Mouse (Mus musculus) megakaryocyte progenitor cell, adult 5-6 weeks (primary cell): ENCODE measurements around the gene Tjp2. TPM values are rescaled to one million over a fixed set of nuclear protein-coding genes. Genes with fewer than 3 reads are reported as not detected.

ENCODE experiments used
- ATAC-seq: replicated peaks from 2 replicates; pipeline ENCODE4 v1.8.0; 2016; ENCODE audit warnings: mild to moderate bottlenecking, moderate TSS enrichment, inconsistent platforms; ENCODE audit not compliant: poor library complexity
- total RNA-seq, 2 experiments: library from RNA; stranded (forward) in 1 of 2; stranded (reverse) in 1 of 2; fragments of 157-497, 149-512 nt in 1 of 2; fragments of 200-1000 nt in 1 of 2; gene quantifications; 2 replicates each; pipeline versions ENCODE4 v1.2.3 to v1.2.4; 2015 to 2017

Tjp2 gene
- total RNA-seq, 2 experiments from 2014 or later = 2.7 to 3.5 TPM

DNA sequence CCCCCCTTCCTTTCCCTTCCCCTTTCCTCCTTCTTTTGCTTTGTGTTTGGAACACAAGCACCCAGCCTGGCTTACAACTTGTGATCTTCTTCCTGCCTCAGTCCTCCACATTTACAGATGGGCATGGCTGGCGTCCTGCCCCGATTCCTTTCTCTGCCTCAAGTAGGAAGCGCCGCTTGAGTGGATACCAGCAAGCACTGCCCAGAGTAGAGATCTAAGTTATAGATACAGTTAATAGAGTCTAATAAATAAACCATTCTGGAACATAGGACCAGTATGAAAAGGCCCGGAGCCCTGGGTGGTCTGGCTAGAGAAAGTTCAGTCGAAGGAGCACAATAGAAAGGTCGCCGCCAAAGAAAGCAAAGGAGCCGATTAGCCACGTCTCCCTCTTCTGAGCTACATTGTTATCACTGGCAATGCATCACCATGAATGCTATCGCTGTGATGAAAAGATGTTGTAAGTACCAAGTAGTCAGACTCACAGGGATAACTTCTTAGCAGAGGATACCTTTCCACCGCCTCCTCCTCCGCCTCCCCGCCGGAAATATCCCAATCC is 41.1 kb downstream of the Tjp2 start:
- no peak for ATAC-seq

- no peak for ATAC-seq
These were observed 44.4 kb downstream of the Tjp2 start for GRCm38 (mm10) chr19:24180415-24180814.

DNA sequence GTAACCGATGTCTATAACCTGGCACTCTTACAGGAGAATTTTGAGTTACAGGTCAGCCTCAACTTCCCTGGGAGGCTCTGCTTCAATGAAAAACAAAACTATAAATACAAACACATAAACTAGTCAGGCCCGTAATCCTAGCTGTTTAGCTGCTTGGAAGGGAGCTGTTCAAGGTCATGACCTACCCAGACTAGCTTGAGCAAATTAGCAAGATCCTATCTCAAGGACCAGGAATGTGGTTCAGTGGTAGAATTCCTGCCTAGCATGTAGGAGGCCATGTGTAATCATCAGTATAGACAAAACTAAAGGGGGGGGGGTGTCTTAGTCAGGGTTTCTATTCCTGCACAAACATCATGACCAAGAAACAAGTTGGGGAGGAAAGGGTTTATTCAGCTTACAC is 46.7 kb downstream of the Tjp2 start:
- no peak for ATAC-seq

- ATAC-seq = peak; percentile 61
These were observed 48.1 kb downstream of the Tjp2 start for GRCm38 (mm10) chr19:24176692-24177091.

- no peak for ATAC-seq
These were observed 49.9 kb downstream of the Tjp2 start for GRCm38 (mm10) chr19:24174896-24175295.

DNA sequence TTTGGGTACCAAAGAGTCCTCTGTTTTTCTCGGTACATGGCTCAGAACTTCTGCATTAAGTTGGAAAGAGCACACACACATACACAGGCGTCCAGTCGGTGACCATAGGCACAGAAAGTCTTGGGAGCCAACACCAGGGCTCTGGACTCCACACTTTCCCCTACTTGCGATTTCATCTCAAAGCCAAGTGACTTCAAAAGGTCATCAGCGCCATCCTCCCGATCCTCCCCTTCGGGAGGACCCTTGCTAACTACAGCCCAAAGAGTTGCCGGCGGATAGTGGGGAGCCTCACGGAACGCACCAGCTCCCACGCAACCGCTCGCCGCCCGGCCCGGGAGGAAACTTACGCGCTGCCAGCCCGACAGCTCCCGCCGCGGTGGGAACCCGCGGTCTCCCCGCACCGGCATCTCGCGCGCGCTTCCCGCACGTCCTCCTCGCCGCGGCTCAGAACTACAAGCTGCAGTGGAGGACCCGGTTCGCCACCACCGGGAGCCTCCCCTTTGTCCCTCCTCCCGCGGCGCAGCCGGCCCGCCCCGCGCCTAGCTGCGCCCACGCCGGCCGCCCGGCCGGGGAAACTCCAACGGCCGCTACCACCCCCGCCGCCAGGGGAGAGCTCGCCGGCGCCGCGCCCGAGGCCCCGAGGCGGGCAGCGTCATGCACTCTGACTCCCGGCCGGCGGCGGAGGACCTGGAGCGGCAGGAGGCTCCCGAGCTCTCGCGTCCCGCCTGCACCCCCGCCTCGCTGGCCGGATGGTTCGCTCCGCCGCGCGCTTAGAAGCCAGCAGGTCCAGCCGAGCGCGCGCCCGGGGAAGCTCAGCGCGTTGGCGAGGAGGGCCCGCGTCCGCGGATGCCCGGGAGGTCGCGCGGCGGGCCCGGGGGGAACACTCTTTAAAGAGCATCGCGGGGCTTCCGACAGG is 51.0 kb downstream of the Tjp2 start:
- peak; percentile 91 for ATAC-seq

GRCm38 (mm10) chr19:24173020-24173419 is 51.8 kb downstream of the Tjp2 start:
- no peak for ATAC-seq

DNA sequence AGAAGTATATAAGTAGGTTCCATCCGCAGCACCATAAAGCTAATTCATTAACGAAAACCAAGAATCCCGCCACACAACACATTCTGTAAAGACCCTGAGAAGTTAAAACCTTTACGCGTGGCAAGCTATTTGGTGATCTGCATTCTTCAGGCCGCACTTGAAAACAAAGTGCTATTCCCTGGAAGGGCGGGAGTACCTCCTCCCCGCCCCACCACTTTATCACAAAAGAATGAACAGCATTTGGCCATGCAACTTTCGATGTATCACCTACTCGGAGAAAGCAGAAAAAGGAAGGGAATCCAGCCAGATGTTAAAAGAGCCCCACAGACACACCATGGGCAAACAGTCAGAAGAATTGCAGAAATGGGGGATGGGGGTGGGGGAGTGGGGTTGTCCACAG is 56.3 kb downstream of the Tjp2 start:
- ATAC-seq = no peak

GRCm38 (mm10) chr19:24166516-24167091 is 58.2 kb downstream of the Tjp2 start:
- ATAC-seq = peak; percentile 96

DNA sequence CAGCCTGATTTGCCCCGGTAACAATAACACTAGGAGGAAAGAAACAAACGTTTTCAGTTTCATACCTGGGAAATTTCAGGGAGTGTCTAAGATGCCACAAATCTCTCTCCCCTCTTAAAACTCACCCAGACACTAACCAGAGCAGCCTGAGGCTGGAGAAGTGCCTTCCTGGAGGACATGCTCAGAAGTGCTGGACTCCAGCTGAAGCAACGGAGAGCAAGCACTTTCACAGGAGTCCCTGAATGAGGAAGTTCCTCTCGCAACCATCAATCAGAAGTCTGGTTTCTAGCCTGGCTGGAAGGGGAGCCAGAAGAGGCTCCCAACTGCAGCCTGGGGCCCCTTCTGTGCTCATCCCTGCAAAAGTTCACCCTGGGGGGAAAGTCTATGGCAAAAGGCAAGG is 60.9 kb downstream of the Tjp2 start:
- peak; percentile 47 for ATAC-seq

DNA sequence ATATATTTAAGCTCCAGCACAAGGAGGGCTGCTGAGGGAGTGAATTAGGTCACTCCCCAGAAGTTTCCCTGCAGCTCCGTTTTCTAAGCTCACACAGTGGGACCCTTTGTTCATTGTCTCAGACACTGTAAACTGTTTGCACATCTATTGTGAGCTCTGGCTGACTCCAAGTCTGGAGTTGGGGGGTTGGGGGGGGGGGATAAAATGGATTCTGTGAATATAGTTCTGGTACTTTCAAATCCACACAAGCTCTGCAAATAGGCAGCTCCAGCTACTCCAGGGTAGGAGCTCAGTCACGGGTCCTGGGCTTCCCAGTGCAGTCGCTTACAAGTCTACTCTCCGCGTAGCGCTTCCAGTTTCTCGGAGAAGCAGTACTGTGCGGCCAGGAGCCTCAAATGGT is 64.4 kb downstream of the Tjp2 start:
- no peak for ATAC-seq

DNA sequence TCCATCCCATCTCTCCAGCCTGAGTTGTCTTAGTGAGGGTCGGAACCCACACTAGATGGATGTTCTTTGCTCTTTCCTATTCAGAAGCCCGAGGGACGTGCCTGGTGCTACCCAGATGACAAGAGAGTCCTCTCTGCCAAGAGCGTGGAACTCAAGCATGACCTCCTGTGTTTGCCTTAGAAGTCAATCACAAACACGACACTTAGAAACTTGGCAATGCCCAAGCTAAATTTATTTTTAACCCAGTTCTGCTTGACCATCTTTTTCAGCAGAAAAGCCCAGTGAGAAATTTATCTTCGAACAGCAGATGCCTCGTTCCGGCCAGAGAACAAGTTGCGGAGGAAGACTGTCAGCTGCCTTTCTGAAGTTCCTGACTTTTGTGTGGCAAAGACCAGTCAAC is 65.1 kb downstream of the Tjp2 start:
- no peak for ATAC-seq

GRCm38 (mm10) chr19:24159334-24159733 is 65.5 kb downstream of the Tjp2 start:
- no peak for ATAC-seq

DNA sequence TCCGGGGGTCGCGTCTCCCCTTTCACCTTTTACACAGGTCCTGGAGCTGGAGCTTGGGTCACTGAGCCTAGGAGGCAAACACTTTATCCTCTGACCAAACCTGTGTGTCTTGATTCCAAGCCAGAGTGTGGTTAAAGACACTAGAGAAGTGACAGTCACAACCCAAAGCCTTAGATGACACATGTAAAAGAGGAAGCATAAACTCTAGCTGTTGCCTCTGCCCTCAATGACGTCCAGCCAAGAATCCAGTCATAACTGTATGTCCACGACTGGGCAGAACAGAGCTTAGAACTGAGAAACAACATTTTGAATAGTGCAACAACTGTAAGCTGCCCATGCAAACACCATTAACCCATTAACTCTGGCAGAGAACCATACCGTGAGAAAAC is 68.8 kb downstream of the Tjp2 start:
- peak; percentile 90 for ATAC-seq

DNA sequence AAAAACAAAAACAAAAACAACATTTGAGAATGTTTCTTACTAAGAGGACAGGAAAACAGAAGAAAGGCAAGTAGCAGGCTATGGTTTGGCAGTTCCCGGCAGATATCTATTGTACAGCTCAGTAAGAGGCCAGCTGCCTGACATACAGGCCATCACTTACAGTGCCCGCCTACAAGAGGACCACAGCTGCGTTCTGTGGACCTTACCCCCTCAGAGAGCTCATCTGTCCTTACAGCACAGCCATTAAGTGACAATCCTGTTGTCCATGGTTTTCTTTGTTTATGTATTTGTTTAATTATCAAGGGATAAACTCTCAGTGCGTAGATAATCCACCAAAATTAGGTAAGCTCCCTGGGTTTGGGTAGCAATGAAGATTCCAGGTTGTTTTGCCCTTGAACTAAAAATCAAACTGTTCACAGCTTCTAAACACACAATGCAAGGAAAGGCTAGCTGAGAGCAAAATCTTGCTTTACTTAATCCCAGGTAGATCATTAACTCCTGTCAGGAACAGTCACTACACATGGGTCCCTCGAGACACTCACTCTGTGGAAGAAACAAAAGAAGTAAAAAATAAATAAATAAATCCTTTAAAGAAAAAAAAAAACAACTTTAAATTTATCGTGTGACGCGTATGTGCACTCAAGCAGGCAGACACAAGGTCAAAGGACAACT is 69.3 kb downstream of the Tjp2 start:
- ATAC-seq = no peak

- ATAC-seq = peak; percentile 74
These were observed 71.4 kb downstream of the Tjp2 start for GRCm38 (mm10) chr19:24153266-24154023.

DNA sequence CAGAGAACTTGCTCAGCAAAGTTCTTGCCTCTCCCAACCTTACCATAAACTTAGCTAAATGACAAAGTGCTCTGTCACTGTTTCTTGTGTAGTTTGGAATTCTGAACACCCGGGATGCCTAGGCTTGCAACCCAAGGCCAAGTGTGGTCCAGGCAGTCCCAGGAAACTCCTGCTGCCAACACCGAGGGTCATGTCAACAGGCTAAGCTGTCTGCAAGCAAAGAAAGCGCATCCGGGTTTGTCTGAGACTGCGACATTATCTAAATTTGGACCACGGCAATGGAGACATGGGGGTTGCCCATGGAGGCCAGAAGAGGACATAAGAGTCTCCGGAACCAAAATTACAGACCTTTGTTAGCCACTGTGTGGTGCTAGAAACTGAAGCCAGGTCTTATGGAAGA is 80.8 kb downstream of the Tjp2 start:
- no peak for ATAC-seq

DNA sequence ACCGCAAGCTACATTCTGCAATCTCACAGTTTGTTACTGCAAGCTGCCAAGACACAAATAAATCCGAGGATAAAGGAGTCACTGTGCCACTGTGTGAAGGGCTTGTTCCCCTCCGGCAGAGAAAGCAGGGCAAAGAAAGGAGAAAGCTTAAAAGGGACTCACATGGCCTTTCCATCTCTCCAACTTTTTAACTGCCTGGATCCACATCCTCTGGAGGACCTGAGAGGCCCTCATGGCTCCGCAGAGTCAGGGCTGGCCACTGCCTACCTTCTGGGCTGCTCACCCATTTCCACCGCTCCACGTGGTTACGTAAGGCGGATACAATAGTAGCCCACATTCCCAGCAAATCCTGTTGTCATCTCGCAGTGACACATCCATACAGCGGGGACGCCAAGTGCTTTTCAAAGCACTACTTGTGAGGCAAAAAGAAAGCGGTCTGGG is 82.2 kb downstream of the Tjp2 start:
- no peak for ATAC-seq

DNA sequence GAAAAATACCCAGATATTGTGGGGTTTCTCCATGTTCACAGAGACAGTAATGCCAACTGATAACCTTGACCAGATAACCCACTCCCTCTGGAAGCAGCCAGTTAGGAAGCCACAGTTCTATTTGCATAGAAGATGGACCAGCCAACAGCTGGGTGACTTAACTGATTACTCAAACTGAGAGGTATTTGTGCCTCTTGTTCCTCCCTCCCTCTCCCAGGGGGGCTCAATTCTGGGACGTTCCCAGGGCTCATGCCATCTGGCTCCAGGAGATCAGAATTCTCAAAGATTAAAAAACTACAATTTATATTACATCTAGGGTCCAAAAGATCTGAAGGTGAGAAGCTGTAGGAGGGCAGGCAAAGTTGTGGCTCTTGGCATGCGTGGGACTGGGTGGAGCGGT is 84.5 kb downstream of the Tjp2 start:
- ATAC-seq = no peak

GRCm38 (mm10) chr19:24137392-24137791 is 87.4 kb downstream of the Tjp2 start:
- ATAC-seq = no peak

DNA sequence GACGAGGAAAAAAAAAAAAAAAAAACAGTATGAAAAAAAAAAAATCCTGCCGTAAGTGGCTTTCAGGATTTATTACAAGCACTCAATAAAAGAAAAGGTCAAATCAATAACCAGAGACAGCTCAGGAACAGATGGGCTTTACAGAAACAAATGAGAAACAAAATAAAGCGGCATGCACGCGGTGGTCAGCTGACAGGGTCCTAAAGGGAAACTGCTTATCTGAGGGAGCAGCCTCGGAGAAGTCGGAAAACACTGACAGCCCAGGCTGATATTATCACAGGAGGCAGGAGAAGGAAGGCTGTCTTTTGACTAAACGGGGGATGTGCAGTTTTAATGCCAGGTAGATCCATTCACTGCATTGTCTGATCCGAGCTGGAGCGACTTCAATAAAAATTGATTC is 89.8 kb downstream of the Tjp2 start:
- ATAC-seq = no peak
